Mouse (Mus musculus) adrenal gland, adult 2 months (tissue): ENCODE data around the gene Isoc2a. TPM values are rescaled to one million over a fixed set of nuclear protein-coding genes. Genes with fewer than 3 reads are reported as not detected.
A peak's percentile ranks its signal among the peaks of the same experiment; 100 is the strongest.

Experiments used
- DNase-seq: peaks from one replicate; pipeline ENCODE4 v3.0.0; 2021
- polyA plus RNA-seq: library from polyadenylated mRNA; depleted of rRNA; stranded (reverse); fragments of >200 nt; gene quantifications from 2 replicates; pipeline ENCODE4 v1.2.3, GENCODE M21; 2012; rRNA removed
- total RNA-seq, 2 experiments: library from RNA; stranded (reverse); gene quantifications; 2 replicates each; pipeline ENCODE4 v1.2.3; 2021

Gene Isoc2a
- total and polyA plus RNA-seq, 3 experiments = 35.5 to 45.6 (median 43.4) TPM

DNA sequence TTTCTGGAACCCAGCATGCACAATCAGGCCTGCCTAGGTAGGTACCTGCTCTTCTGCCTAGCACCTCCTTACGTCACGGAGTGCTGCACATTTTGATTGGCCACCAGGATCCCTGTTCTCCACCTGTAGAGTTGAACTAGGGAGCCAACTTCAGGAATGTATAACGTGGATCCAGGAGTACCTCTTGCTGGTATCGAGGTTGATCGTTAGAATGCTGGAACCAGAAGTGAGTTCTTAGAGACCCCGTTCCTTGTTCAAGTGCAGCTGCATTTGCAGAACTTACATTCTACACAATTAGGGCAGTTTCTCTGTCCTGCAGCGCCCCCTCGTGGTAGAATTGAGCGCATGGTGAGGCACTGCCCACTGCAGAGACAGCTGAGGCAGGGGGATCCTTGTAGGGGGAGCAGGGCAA is 63.1 kb downstream of the Isoc2a start:
- DNase-seq = peak; percentile 83

DNA sequence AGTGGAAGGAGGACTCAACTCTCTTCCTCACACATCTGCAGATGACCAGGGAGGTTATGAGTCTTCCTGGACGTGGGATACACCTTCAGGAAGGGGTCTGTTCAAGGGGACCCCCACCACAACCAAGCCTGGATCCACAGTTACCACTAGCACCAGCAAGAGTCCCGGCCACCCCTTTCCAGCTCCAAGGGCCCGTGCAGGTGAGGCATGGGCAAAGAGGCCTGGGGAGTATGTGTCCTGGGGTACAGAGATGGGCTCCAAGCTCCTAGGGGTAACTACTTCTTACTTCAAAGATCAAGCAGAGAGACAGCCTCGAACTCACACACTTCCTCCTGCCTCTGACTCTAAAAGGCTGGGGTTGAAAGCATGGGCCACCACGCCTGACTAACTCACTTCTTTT is 65.7 kb downstream of the Isoc2a start:
- DNase-seq = no peak

DNA sequence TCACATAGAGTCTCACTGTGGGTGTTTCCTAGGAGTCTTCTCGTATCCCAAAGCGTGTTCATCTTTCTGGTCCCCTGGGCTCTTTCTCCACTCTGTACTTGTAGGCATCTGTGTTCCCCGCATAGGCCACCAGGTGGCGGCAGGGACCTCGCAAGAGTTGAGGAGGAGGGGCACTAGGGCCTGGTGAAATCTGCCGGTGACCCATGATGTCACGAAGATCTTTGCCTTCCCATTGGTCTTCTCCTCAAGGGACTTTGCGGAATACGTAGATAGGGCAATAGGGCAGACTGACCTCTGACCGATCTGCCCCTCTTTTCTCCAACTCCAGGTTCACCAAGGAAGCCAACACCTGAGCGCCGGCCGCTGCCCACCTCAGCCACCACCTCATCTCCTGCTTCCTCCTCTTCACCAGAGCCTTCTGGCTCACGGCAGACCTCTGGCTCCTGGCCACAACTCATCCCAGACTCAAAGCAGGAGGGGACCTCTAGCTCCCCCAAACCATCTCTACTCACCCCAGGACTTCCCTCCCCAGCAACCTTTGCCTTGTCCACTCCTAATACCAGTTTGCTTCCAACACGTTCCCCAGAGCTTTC is 66.4 kb downstream of the Isoc2a start:
- DNase-seq = peak; percentile 92

Other genes with a start within 250 kb of the Isoc2a start
Only the 30 nearest of the 34 such genes appear.
- 10 to 100 TPM; 38.2 to 50.8 TPM for gene Hspbp1, start 192.1 kb upstream of the Isoc2a start, total RNA-seq
- gene Hspbp1, start 192.1 kb upstream of the Isoc2a start, polyA plus RNA-seq = 65.6 and 73.2 TPM in 2 replicates
- gene Brsk1, start 186.5 kb upstream of the Isoc2a start, total RNA-seq = 1 to 10 TPM; 3.1 to 6.5 TPM
- gene Brsk1, start 186.5 kb upstream of the Isoc2a start, polyA plus RNA-seq = 8.3 and 9.8 TPM in 2 replicates
- gene Tmem150b, start 151.9 kb upstream of the Isoc2a start, total RNA-seq = under 1 TPM; 0.40 to 0.55 TPM
- 0.30 and 0.42 TPM in 2 replicates for gene Tmem150b, start 151.9 kb upstream of the Isoc2a start, polyA plus RNA-seq
- gene Kmt5c, start 137.0 kb upstream of the Isoc2a start, total RNA-seq = 10 to 100 TPM; 27.9 to 35.2 TPM
- 162 and 205 TPM in 2 replicates for gene Kmt5c, start 137.0 kb upstream of the Isoc2a start, polyA plus RNA-seq
- 10 to 100 TPM in 1 of 2 experiments, 1 to 10 TPM in 1; 7.4 to 10.4 TPM for gene Cox6b2, start 124.1 kb upstream of the Isoc2a start, total RNA-seq
- 7.9 and 13.2 TPM in 2 replicates for gene Cox6b2, start 124.1 kb upstream of the Isoc2a start, polyA plus RNA-seq
- not detected for gene Fam71e2, start 105.9 kb upstream of the Isoc2a start, total RNA-seq
- not detected in 2 replicates for gene Fam71e2, start 105.9 kb upstream of the Isoc2a start, polyA plus RNA-seq
- gene Il11, start 94.3 kb upstream of the Isoc2a start, total RNA-seq = under 1 TPM in 1 of 2 experiments, not detected in 1; 0.48 TPM
- 0.54 and 0.71 TPM in 2 replicates for gene Il11, start 94.3 kb upstream of the Isoc2a start, polyA plus RNA-seq
- gene Tmem190, start 94.2 kb upstream of the Isoc2a start, total RNA-seq = not detected
- gene Tmem190, start 94.2 kb upstream of the Isoc2a start, polyA plus RNA-seq = not detected in 2 replicates
- 10 to 100 TPM; 10.2 to 10.8 TPM for gene Tmem238, start 87.5 kb upstream of the Isoc2a start, total RNA-seq
- 144 and 180 TPM in 2 replicates for gene Tmem238, start 87.5 kb upstream of the Isoc2a start, polyA plus RNA-seq
- gene Rpl28, start 84.3 kb upstream of the Isoc2a start, total RNA-seq = 1,000 to 10,000 TPM in 1 of 2 experiments, 100 to 1,000 TPM in 1; 958 to 1,234 TPM
- 237 and 255 TPM in 2 replicates for gene Rpl28, start 84.3 kb upstream of the Isoc2a start, polyA plus RNA-seq
- gene Ube2s, start 64.6 kb upstream of the Isoc2a start, total RNA-seq = 100 to 1,000 TPM in 1 of 2 experiments, 10 to 100 TPM in 1; 98.1 to 140 TPM
- gene Ube2s, start 64.6 kb upstream of the Isoc2a start, polyA plus RNA-seq = 148 and 156 TPM in 2 replicates
- gene Shisa7, start 32.5 kb upstream of the Isoc2a start, total RNA-seq = 1 to 10 TPM; 1.9 TPM
- gene Shisa7, start 32.5 kb upstream of the Isoc2a start, polyA plus RNA-seq = 2.9 and 4.0 TPM in 2 replicates
- gene Isoc2b, start 6.9 kb upstream of the Isoc2a start, total RNA-seq = 10 to 100 TPM; 10.9 to 23.8 TPM
- 75.4 and 78.2 TPM in 2 replicates for gene Isoc2b, start 6.9 kb upstream of the Isoc2a start, polyA plus RNA-seq
- gene Gm36210, start 29.4 kb downstream of the Isoc2a start, total RNA-seq = under 1 TPM; 0.23 to 0.45 TPM
- 0.27 TPM in 1 of 2 replicates, not detected in the other for gene Gm36210, start 29.4 kb downstream of the Isoc2a start, polyA plus RNA-seq
- 10 to 100 TPM; 15.1 to 19.2 TPM for gene Zfp628, start 38.1 kb downstream of the Isoc2a start, total RNA-seq
- 35.6 and 41.3 TPM in 2 replicates for gene Zfp628, start 38.1 kb downstream of the Isoc2a start, polyA plus RNA-seq
- gene Nat14, start 44.9 kb downstream of the Isoc2a start, total RNA-seq = 1 to 10 TPM; 8.4 to 9.2 TPM
- 11.4 and 20.0 TPM in 2 replicates for gene Nat14, start 44.9 kb downstream of the Isoc2a start, polyA plus RNA-seq
- 1 to 10 TPM; 2.2 to 2.3 TPM for gene Ssc5d, start 48.6 kb downstream of the Isoc2a start, total RNA-seq
- 2.9 and 3.1 TPM in 2 replicates for gene Ssc5d, start 48.6 kb downstream of the Isoc2a start, polyA plus RNA-seq
- 1 to 10 TPM in 1 of 2 experiments, under 1 TPM in 1; 0.32 to 1.0 TPM for gene Sbk2, start 87.3 kb downstream of the Isoc2a start, total RNA-seq
- gene Sbk2, start 87.3 kb downstream of the Isoc2a start, polyA plus RNA-seq = 0.52 and 1.4 TPM in 2 replicates
- under 1 TPM; 0.20 to 0.21 TPM for gene Sbk3, start 94.0 kb downstream of the Isoc2a start, total RNA-seq
- gene Sbk3, start 94.0 kb downstream of the Isoc2a start, polyA plus RNA-seq = 0.17 and 0.30 TPM in 2 replicates
- gene Zfp579, start 119.0 kb downstream of the Isoc2a start, total RNA-seq = 10 to 100 TPM; 18.2 to 21.5 TPM
- 74.5 and 94.4 TPM in 2 replicates for gene Zfp579, start 119.0 kb downstream of the Isoc2a start, polyA plus RNA-seq
- gene Zfp524, start 137.3 kb downstream of the Isoc2a start, total RNA-seq = 10 to 100 TPM; 13.0 to 13.8 TPM
- gene Zfp524, start 137.3 kb downstream of the Isoc2a start, polyA plus RNA-seq = 35.0 and 36.4 TPM in 2 replicates
- gene Fiz1, start 137.5 kb downstream of the Isoc2a start, total RNA-seq = 10 to 100 TPM; 24.1 to 24.7 TPM
- gene Fiz1, start 137.5 kb downstream of the Isoc2a start, polyA plus RNA-seq = 31.5 and 32.2 TPM in 2 replicates
- not detected for gene Gm44973, start 138.3 kb downstream of the Isoc2a start, total RNA-seq
- gene Gm44973, start 138.3 kb downstream of the Isoc2a start, polyA plus RNA-seq = not detected in 2 replicates
- gene Zfp865, start 143.2 kb downstream of the Isoc2a start, total RNA-seq = 10 to 100 TPM; 23.7 to 29.7 TPM
- gene Zfp865, start 143.2 kb downstream of the Isoc2a start, polyA plus RNA-seq = 67.1 and 70.1 TPM in 2 replicates
- 1 to 10 TPM; 1.4 to 2.6 TPM for gene Ccdc106, start 143.4 kb downstream of the Isoc2a start, total RNA-seq
- 1.5 and 3.0 TPM in 2 replicates for gene Ccdc106, start 143.4 kb downstream of the Isoc2a start, polyA plus RNA-seq
- under 1 TPM in 1 of 2 experiments, not detected in 1; 0.92 TPM for gene 4632433K11Rik, start 157.0 kb downstream of the Isoc2a start, total RNA-seq
- gene 4632433K11Rik, start 157.0 kb downstream of the Isoc2a start, polyA plus RNA-seq = not detected in 2 replicates
- 1 to 10 TPM; 4.4 to 5.1 TPM for gene Zfp784, start 161.3 kb downstream of the Isoc2a start, total RNA-seq
- 7.2 and 8.2 TPM in 2 replicates for gene Zfp784, start 161.3 kb downstream of the Isoc2a start, polyA plus RNA-seq
- 10 to 100 TPM in 1 of 2 experiments, 1 to 10 TPM in 1; 5.6 to 10.4 TPM for gene Zfp580, start 174.4 kb downstream of the Isoc2a start, total RNA-seq
- gene Zfp580, start 174.4 kb downstream of the Isoc2a start, polyA plus RNA-seq = 46.5 and 61.0 TPM in 2 replicates
- 100 to 1,000 TPM; 157 to 168 TPM for gene U2af2, start 185.0 kb downstream of the Isoc2a start, total RNA-seq
- 126 and 150 TPM in 2 replicates for gene U2af2, start 185.0 kb downstream of the Isoc2a start, polyA plus RNA-seq
- gene Epn1, start 203.1 kb downstream of the Isoc2a start, total RNA-seq = 100 to 1,000 TPM; 114 to 169 TPM
- 291 and 321 TPM in 2 replicates for gene Epn1, start 203.1 kb downstream of the Isoc2a start, polyA plus RNA-seq